Mouse (Mus musculus) cortical plate, adult 2 months (tissue): Measurements from ENCODE around the gene Mmp9. TPM values are rescaled to one million over a fixed set of nuclear protein-coding genes. Genes with fewer than 3 reads are reported as not detected.

Source experiments
- H3K27ac ChIP-seq: fragments of 200-500 bp; 2 replicates; pipeline ENCODE4 v1.5.1; 2012; ENCODE audit warnings: low read length, control low read depth, inconsistent platforms; ENCODE audit not compliant: insufficient read depth
- H3K4me1 ChIP-seq: fragments of 200-500 bp; 2 replicates; pipeline ENCODE4 v1.6.1; 2011; ENCODE audit warnings: low read length; ENCODE audit not compliant: control insufficient read depth, insufficient read depth
- H3K4me3 ChIP-seq: fragments of 200-500 bp; 2 replicates; pipeline ENCODE4 v1.5.1; 2011; ENCODE audit warnings: mild to moderate bottlenecking, low read length, control low read depth; ENCODE audit not compliant: insufficient read depth
- CTCF ChIP-seq: fragments of 200-500 bp; IDR thresholded peaks from 2 replicates; pipeline ENCODE4 v1.5.1; 2011; ENCODE audit warnings: mild to moderate bottlenecking, control low read depth, low read length; ENCODE audit not compliant: insufficient read depth; ENCODE audit errors: extremely low read depth
- POLR2A ChIP-seq: fragments of 200-500 bp; IDR thresholded peaks from 2 replicates; pipeline ENCODE4 v1.6.1; 2011; ENCODE audit warnings: mild to moderate bottlenecking, low read length, control low read depth; ENCODE audit not compliant: insufficient read depth; ENCODE audit errors: extremely low read depth
- polyA plus RNA-seq: library from polyadenylated mRNA; depleted of rRNA; stranded (reverse); fragments of >200 nt; gene quantifications from 2 replicates; pipeline ENCODE4 v1.2.3, GENCODE M21; 2012

The Mmp9 gene
- polyA plus RNA-seq, 1 experiment = 1.5 TPM

- H3K27ac ChIP-seq = no peak overlapping the region
- TF ChIP-seq POLR2A (no peak), CTCF (no peak)
- H3K4me3 ChIP-seq = no peak overlapping the region
- H3K4me1 ChIP-seq = no peaks in the 10 kb centered on the region
Measured at GRCm38 (mm10) chr2:164933534-164933933, 7.0 kb upstream of the Mmp9 start.

- Histone ChIP-seq H3K27ac (no peak overlapping the region), H3K4me1 (peaks cover 4% of the 10 kb centered on the region; the same call in 1 of the 2 replicates), H3K4me3 (no peak overlapping the region)
- TF ChIP-seq CTCF (no peak), POLR2A (no peak)
Measured at GRCm38 (mm10) chr2:164935991-164936390, 4.6 kb upstream of the Mmp9 start.

GRCm38 (mm10) chr2:164938146-164939091 lies 2.2 kb upstream of the Mmp9 start:
- H3K4me1 ChIP-seq = peaks cover 4% of the 10 kb centered on the region; the same call in 1 of the 2 replicates
- H3K4me3 ChIP-seq = peak overlapping the region; percentile 33
- H3K27ac ChIP-seq = 0 out of 2 replicates have a peak overlapping the region, but pooled peaks have one; percentile 2
- TF ChIP-seq POLR2A = peak; percentile 80
- TF ChIP-seq CTCF = no peak

GRCm38 (mm10) chr2:164939106-164939505 lies 1.5 kb upstream of the Mmp9 start:
- TF ChIP-seq POLR2A = no peak
- TF ChIP-seq CTCF = no peak
- Histone ChIP-seq H3K4me3 (peak overlapping the region; percentile 33; the same call in 1 of the 2 replicates), H3K27ac (0 out of 2 replicates have a peak overlapping the region, but pooled peaks have one; percentile 2), H3K4me1 (peaks cover 4% of the 10 kb centered on the region; the same call in 1 of the 2 replicates)

GRCm38 (mm10) chr2:164942692-164943290 lies 2.2 kb downstream of the Mmp9 start:
- H3K4me1 ChIP-seq = peaks cover 4% of the 10 kb centered on the region; the same call in 1 of the 2 replicates
- no peak overlapping the region for H3K27ac ChIP-seq
- TF ChIP-seq CTCF = no peak
- TF ChIP-seq POLR2A = no peak
- H3K4me3 ChIP-seq = no peak overlapping the region

- TF ChIP-seq POLR2A (no peak), CTCF (no peak)
Measured at GRCm38 (mm10) chr2:164947506-164947905, 6.9 kb downstream of the Mmp9 start.

GRCm38 (mm10) chr2:164947930-164948329 lies 7.3 kb downstream of the Mmp9 start:
- Histone ChIP-seq H3K4me3 (no peak overlapping the region), H3K27ac (no peak overlapping the region)
- no peak for TF ChIP-seq POLR2A
- no peak for TF ChIP-seq CTCF

More at GRCm38 (mm10) chr2:164947506-164947905, 6.9 kb downstream of the Mmp9 start:
- Histone ChIP-seq H3K4me3 (no peak overlapping the region), H3K27ac (no peak overlapping the region), H3K4me1 (no peaks in the 10 kb centered on the region)

GRCm38 (mm10) chr2:164948962-164949361 lies 8.4 kb downstream of the Mmp9 start:
- no peak for TF ChIP-seq POLR2A
- Histone ChIP-seq H3K4me3 (no peak overlapping the region), H3K27ac (no peak overlapping the region), H3K4me1 (no peaks in the 10 kb centered on the region)

More at GRCm38 (mm10) chr2:164947930-164948329, 7.3 kb downstream of the Mmp9 start:
- no peaks in the 10 kb centered on the region for H3K4me1 ChIP-seq

GRCm38 (mm10) chr2:164950501-164950900 lies 9.9 kb downstream of the Mmp9 start:
- peak; percentile 29; the same call in 1 of the 2 replicates for TF ChIP-seq CTCF
- TF ChIP-seq POLR2A = no peak
- no peaks in the 10 kb centered on the region for H3K4me1 ChIP-seq
- no peak overlapping the region for H3K4me3 ChIP-seq
- no peak overlapping the region for H3K27ac ChIP-seq
